Mouse (Mus musculus) limb, embryonic 12.5 days (tissue): ENCODE measurements around the gene Vmn2r51. TPM values are rescaled to one million over a fixed set of nuclear protein-coding genes. Genes with fewer than 3 reads are reported as not detected.
"Not testable (repeated sequence)": the region's sequence is repeated elsewhere in the genome, so short reads cannot be mapped to it uniquely, and the experiment has no call there.

Source experiments
- ATAC-seq: fragments of 200-750 bp; cut with Nextera tagmentation; 2 replicates; pipeline ENCODE4 v1.8.0; 2017; ENCODE audit warnings: low read depth, moderate TSS enrichment; ENCODE audit not compliant: insufficient number of reproducible peaks, insufficient read depth, low FRiP score, low TSS enrichment
- H3K27ac ChIP-seq: fragments of 300-500 bp; sonication (generic); 2 replicates; pipeline ENCODE4 v1.5.1; 2016; ENCODE audit warnings: mild to moderate bottlenecking, moderate library complexity
- H3K27me3 ChIP-seq: fragments of 300-500 bp; sonication (generic); 2 replicates; pipeline ENCODE4 v1.6.1; 2016; ENCODE audit warnings: mild to moderate bottlenecking, moderate library complexity
- H3K36me3 ChIP-seq: fragments of 300-500 bp; sonication (generic); 2 replicates; pipeline ENCODE4 v1.6.1; 2016; ENCODE audit warnings: mild to moderate bottlenecking, moderate library complexity
- H3K4me1 ChIP-seq: fragments of 300-500 bp; sonication (generic); replicated peaks from 2 replicates; pipeline ENCODE4 v1.6.1; 2016
- H3K4me2 ChIP-seq: fragments of 300-500 bp; sonication (generic); 2 replicates; pipeline ENCODE4 v1.6.1; 2016; ENCODE audit warnings: mild to moderate bottlenecking, moderate library complexity
- H3K4me3 ChIP-seq: fragments of 300-500 bp; sonication (generic); replicated peaks from 2 replicates; pipeline ENCODE4 v1.5.1; 2016; ENCODE audit warnings: mild to moderate bottlenecking
- H3K9ac ChIP-seq: fragments of 300-500 bp; sonication (generic); replicated peaks from 2 replicates; pipeline ENCODE4 v1.6.1; 2016; ENCODE audit warnings: mild to moderate bottlenecking, moderate library complexity
- H3K9me3 ChIP-seq: fragments of 300-500 bp; sonication (generic); 2 replicates; pipeline ENCODE4 v1.6.1; 2016; ENCODE audit warnings: mild to moderate bottlenecking, moderate library complexity
- WGBS: fragments of 180-500 bp; shearing (Covaris S2); methylation state at CpG from one replicate; pipeline ENCODE4 v1.1.7; 2016; 5-methylcytosine and 5-hydroxymethylcytosine counted together
- polyA plus RNA-seq: library from polyadenylated mRNA; unstranded; fragments of >200 nt; fragmentation: Nextera tagmentation; extraction: Ambion mirVana; gene quantifications from 2 replicates; pipeline ENCODE4 v1.2.1, GENCODE M21; 2016

The Vmn2r51 gene
- not detected in 2 replicates for polyA plus RNA-seq

DNA sequence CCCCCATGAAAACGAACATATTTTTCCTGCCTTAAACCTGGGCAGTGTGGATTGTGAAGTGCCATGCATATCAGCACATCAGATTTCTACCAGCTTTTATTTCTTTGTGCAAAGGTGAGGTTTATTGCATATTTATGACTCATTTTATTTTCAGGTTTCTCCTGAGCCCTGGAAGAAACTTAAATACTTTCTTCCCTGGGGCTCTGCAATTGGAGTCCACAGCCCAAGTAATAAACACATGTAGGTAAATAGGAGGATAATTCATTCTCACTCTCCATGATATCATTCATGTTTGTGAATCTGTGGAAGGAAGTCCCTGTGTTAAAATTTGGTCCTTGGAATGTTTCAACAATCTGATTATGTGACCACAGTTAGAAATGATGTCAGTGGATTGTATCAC is at the start of gene Vmn2r51:
Gene Vmn2r51 (minus strand): TSS at position 101 of the 400 bp plus-strand sequence.
- H3K4me2 ChIP-seq, ATAC-seq: not testable (repeated sequence)
- 76% methylated on average over 1 of the region's 1 CpGs for WGBS

DNA sequence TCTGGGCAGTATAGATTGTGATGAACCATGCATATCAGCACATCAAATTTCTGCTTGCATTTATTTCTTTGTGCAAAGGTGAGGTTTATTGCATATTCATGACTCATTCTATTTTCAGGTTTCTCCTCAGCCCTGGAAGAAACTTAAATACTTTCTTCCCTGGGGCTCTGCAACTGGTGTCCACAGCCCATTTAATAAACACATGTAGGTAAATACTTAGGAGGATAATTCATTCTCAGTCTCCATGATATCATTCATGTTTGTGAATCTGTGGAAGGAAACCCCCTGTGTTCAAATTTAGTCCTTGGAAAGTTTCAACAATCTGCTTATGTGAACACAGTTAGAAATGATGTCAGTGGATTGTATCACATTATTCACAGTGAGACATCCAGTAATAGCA is 52.3 kb downstream of the Vmn2r51 start, which contains the start of gene Vmn2r50:
Gene Vmn2r50 (minus strand): TSS at position 101 of the 400 bp plus-strand sequence.
- not testable (repeated sequence) for H3K36me3 ChIP-seq, H3K4me1 ChIP-seq, H3K27me3 ChIP-seq, H3K4me3 ChIP-seq, H3K9me3 ChIP-seq, H3K9ac ChIP-seq, ATAC-seq, H3K27ac ChIP-seq, H3K4me2 ChIP-seq

More for the DNA sequence above, at the start of gene Vmn2r51:
- H3K36me3 ChIP-seq, H3K4me3 ChIP-seq, H3K27me3 ChIP-seq, H3K4me1 ChIP-seq, H3K9me3 ChIP-seq, H3K9ac ChIP-seq, H3K27ac ChIP-seq: not testable (repeated sequence)

Other genes with a start within 250 kb of the Vmn2r51 start
- gene Vmn2r48, start 152.2 kb downstream of the Vmn2r51 start, polyA plus RNA-seq, result not detected in 2 replicates
- gene Vmn2r49, start 113.5 kb downstream of the Vmn2r51 start, polyA plus RNA-seq, result not detected in 2 replicates
- gene Vmn2r50, start 52.4 kb downstream of the Vmn2r51 start, polyA plus RNA-seq, result not detected in 2 replicates
- not detected in 2 replicates for gene Vmn2r52, start 70.8 kb upstream of the Vmn2r51 start, polyA plus RNA-seq
- not detected in 2 replicates for gene Vmn1r66, start 172.3 kb upstream of the Vmn2r51 start, polyA plus RNA-seq